Mouse (Mus musculus) spleen, postnatal 0 days (tissue): ENCODE results near the gene Zfp735. TPM values are rescaled to one million over a fixed set of nuclear protein-coding genes. Genes with fewer than 3 reads are reported as not detected.

ENCODE experiments used
- polyA plus RNA-seq: library from polyadenylated mRNA; unstranded; fragments of >200 nt; fragmentation: Nextera tagmentation; extraction: Ambion mirVana; gene quantifications from 2 replicates; pipeline ENCODE4 v1.2.1, GENCODE M21; 2015

The Zfp735 gene
- polyA plus RNA-seq: not detected in 2 replicates

DNA sequence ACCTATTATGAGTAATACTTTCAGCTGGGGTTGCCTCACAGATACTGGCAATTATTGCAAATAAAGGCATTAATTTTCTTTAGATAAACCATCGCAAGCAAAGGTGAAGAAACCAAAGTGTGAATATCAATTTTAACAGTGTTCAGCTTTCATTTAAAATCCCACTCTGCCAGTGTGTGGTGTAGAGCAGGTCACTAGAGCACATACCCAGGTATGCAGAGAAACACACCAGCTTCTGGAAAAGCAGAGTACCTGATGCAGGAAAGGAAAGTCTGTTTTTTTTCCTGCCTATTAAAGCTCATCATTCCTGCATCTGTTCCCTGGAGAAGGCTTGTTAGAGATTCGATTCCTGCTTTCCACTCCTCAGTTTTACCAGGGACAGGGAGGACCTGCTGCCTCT is at the start of gene Zfp735:
TSS of gene Zfp735 (plus strand) at position 301 of the 400 bp plus-strand sequence.

Other genes starting within 250 kb of the Zfp735 start
- not detected in 2 replicates for gene Olfr380, start 231.3 kb upstream of the Zfp735 start, polyA plus RNA-seq
- gene Olfr381, start 197.2 kb upstream of the Zfp735 start, polyA plus RNA-seq: not detected in 2 replicates
- not detected in 2 replicates for gene Olfr382, start 171.6 kb upstream of the Zfp735 start, polyA plus RNA-seq
- not detected in 2 replicates for gene Olfr385, start 95.8 kb upstream of the Zfp735 start, polyA plus RNA-seq
- not detected in 2 replicates for gene Olfr384, start 90.2 kb upstream of the Zfp735 start, polyA plus RNA-seq
- gene Olfr389, start 91.9 kb downstream of the Zfp735 start, polyA plus RNA-seq: not detected in 2 replicates
- not detected in 2 replicates for gene Olfr390, start 94.2 kb downstream of the Zfp735 start, polyA plus RNA-seq
- not detected in 2 replicates for gene Olfr391-ps, start 114.3 kb downstream of the Zfp735 start, polyA plus RNA-seq
- not detected in 2 replicates for gene Olfr392, start 128.3 kb downstream of the Zfp735 start, polyA plus RNA-seq
- not detected in 2 replicates for gene Olfr393, start 162.7 kb downstream of the Zfp735 start, polyA plus RNA-seq
- gene Olfr394, start 202.0 kb downstream of the Zfp735 start, polyA plus RNA-seq: not detected in 2 replicates
- gene Olfr395, start 220.5 kb downstream of the Zfp735 start, polyA plus RNA-seq: not detected in 2 replicates
- not detected in 2 replicates for gene Olfr23, start 247.9 kb downstream of the Zfp735 start, polyA plus RNA-seq